Mouse (Mus musculus) E14TG2a.4 (cell line): Measurements from ENCODE around the gene Plekhg3.

Experiments
- CTCF ChIP-seq: conservative IDR thresholded peaks from 2 replicates; pipeline ENCODE4 v1.5.1; 2014; ENCODE audit warnings: low read length
- NANOG ChIP-seq: IDR thresholded peaks from 2 replicates; pipeline ENCODE4 v1.6.1; 2014; ENCODE audit warnings: borderline replicate concordance, low read length, mixed read lengths

DNA sequence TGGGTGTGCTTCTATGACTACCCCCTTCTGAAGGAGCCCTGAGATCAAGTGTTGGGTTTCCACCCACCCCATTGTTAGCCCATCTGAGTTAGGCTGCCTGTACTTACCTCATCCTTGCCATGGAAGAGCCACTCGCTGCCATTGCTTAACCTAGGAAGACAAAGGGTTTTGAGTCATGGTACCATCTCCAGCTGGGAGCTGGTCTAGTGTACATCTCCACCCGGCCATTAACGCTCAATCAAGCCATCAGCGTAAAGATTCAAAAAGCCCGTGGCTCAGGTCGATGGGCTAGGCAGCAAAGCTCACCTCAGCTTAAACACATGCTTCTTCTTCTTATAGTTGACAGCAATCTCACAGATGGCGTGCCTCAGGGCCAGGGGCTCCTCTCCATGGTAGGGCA lies 52.8 kb downstream of the Plekhg3 start:
- TF ChIP-seq CTCF (no peak), NANOG (no peak)
